Mouse (Mus musculus) cerebellum, adult 8-10 months (tissue): ENCODE measurements around the gene Pusl1.

Experiments used
- DNase-seq: peaks from one replicate; pipeline ENCODE4 v3.0.0; 2022

The Pusl1 gene

GRCm38 (mm10) chr4:155841003-155841454 is 50.6 kb downstream of the Pusl1 start:
- DNase-seq = no peak

DNA sequence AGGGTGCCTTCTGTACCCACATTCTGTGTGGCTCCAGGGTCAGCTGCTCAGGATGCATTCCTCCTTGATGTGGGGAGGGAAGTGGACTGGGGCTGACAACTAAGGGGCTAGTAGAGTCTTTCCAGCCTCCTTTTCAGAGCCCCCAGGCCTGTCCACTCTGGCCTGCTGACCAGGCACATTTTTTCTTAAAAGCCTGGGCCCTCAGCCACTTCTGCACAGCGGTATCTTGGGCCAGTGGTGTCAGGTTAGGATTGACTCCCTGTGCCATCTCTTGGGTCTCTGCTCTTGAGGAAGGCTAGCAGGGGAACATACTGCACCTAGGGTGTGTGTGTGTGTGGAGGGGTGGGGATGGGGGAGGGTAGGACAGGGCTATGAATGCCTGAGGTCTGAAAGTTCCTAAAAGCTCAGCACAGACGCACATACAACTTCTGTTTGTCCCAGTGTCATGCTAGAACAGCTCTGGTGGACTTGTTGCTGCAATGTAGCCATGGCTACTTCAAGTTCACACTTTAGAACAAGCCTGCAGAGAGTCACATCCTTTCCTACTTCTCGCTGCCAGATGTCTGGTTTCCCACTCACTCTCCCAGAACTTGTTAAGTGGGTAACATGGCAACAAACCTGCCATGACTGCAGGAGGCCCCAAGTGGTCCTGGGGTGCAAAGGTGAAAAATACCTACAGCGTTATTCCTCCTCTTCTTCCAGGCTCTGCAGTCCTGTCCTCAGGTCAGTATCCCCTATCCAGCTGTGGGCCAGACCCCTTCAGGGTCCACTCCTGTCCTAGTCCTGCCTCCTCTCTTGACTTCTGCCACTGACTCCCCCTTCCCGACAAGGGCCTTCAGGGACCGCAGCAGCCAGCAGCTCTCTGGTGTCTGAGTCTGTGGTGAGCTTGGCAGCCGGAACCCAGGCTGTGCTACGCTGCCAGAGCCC is 51.2 kb downstream of the Pusl1 start:
- no peak for DNase-seq

GRCm38 (mm10) chr4:155839483-155839910 is 52.1 kb downstream of the Pusl1 start, which contains the start of gene Mxra8:
Mxra8 (plus strand) TSS chr4:155839680.
- DNase-seq = peak; percentile 27

DNA sequence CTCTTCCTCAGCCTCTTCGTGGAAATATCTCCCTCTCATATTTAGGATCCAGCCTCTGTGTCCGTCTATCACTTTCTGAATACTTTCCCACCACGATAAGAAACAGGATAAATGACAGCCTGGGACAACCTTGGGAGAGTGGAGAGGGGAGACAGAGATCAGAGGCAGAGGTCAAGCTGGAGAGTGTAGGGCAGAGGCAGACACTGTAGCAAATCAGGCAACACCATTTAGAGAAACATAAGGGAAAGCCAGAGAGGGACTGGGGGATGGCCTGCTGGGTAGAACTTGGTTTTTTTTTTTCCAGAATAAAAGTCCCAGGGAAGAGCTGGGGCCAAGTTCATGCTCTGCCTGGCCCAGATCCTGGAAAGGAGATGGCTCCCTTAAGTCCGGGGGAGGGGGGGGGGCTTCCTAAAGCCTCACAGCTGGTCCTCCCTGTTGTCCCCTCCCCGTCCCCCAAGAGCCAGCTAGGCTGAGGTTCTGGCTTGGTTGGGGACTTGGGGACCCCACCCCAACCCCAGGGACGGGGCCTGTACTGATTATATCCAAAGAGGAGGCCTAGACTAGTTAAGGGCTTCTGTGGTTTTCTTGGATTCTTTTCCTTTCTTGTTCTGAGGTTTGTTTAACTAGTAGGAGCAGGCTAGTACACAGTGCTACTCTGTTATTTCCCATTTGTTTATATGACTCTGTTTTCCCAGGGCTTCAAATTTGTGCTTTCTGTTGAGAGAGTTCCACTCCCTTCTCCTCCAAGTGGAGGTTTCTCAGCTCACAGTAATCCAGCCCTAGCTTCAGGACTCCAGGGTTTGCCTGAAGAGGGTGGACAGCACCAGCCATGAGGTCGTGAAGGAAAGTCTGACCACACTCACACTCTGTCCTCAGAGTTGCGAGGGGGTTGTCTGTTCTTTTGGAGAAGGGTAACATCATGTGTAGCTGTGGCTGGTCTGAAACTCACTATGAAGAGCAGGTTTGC is 53.1 kb downstream of the Pusl1 start:
- no peak for DNase-seq
